Mouse (Mus musculus) embryonic facial prominence, embryonic 14.5 days (tissue): Measurements from ENCODE around the gene Atf7. TPM values are rescaled to one million over a fixed set of nuclear protein-coding genes. Genes with fewer than 3 reads are reported as not detected.

ENCODE experiments used
- ATAC-seq: fragments of 200-750 bp; cut with Nextera tagmentation; 2 replicates; pipeline ENCODE4 v1.8.0; 2017; ENCODE audit warnings: low read depth, moderate number of reproducible peaks, moderate TSS enrichment
- DNase-seq: peaks from one replicate; pipeline ENCODE4 v3.0.0-alpha.2; 2015; ENCODE audit warnings: low spot score
- H3K27ac ChIP-seq: fragments of 300-500 bp; sonication (generic); replicated peaks from 2 replicates; pipeline ENCODE4 v1.5.1; 2014; ENCODE audit warnings: low read depth, mild to moderate bottlenecking, low read length, moderate library complexity
- H3K27me3 ChIP-seq: fragments of 300-500 bp; sonication (generic); replicated peaks from 2 replicates; pipeline ENCODE4 v1.6.1; 2014; ENCODE audit warnings: low read length; ENCODE audit not compliant: control insufficient read depth, insufficient read depth
- H3K36me3 ChIP-seq: fragments of 300-500 bp; sonication (generic); 2 replicates; pipeline ENCODE4 v1.6.1; 2014; ENCODE audit warnings: low read length, mixed read lengths; ENCODE audit not compliant: control insufficient read depth, insufficient read depth
- H3K4me1 ChIP-seq: fragments of 300-500 bp; sonication (generic); 2 replicates; pipeline ENCODE4 v1.6.1; 2014; ENCODE audit warnings: antibody characterized with exemption, low read length; ENCODE audit not compliant: control insufficient read depth, insufficient read depth
- H3K4me2 ChIP-seq: fragments of 300-500 bp; sonication (generic); 2 replicates; pipeline ENCODE4 v1.6.1; 2014; ENCODE audit warnings: low read depth, mild to moderate bottlenecking, low read length, moderate library complexity, mixed read lengths
- H3K4me3 ChIP-seq: fragments of 300-500 bp; sonication (generic); 2 replicates; pipeline ENCODE4 v1.5.1; 2014; ENCODE audit warnings: low read depth, mild to moderate bottlenecking, low read length
- H3K9ac ChIP-seq: fragments of 300-500 bp; sonication (generic); 2 replicates; pipeline ENCODE4 v1.6.1; 2014; ENCODE audit warnings: low read depth, mild to moderate bottlenecking, low read length, moderate library complexity, mixed read lengths
- H3K9me3 ChIP-seq: fragments of 300-500 bp; sonication (generic); 2 replicates; pipeline ENCODE4 v1.6.1; 2016; ENCODE audit warnings: low read length; ENCODE audit not compliant: control insufficient read depth
- WGBS: fragments of 180-500 bp; shearing (Covaris S2); extraction: QIAGEN DNeasy Blood & Tissue Kit; methylation state at CpG from one replicate; pipeline ENCODE4 v1.1.7; 2014; 5-methylcytosine and 5-hydroxymethylcytosine counted together
- polyA plus RNA-seq: library from polyadenylated mRNA; unstranded; fragments of >200 nt; fragmentation: Nextera tagmentation; extraction: Ambion mirVana; gene quantifications from 2 replicates; pipeline ENCODE4 v1.2.1, GENCODE M21; 2014

Atf7 gene
- polyA plus RNA-seq, 1 experiment from 2014 or later, result 43.8 TPM

- no peaks in the 10 kb centered on the region for H3K27me3 ChIP-seq
- H3K9ac ChIP-seq, result no peak overlapping the region
- H3K9me3 ChIP-seq, result no peaks in the 10 kb centered on the region
- no peak for DNase-seq
- no peak overlapping the region for H3K4me2 ChIP-seq
- H3K36me3 ChIP-seq, result no peaks in the 10 kb centered on the region
- no peak overlapping the region for H3K27ac ChIP-seq
- peaks cover 28% of the 10 kb centered on the region for H3K4me1 ChIP-seq
- H3K4me3 ChIP-seq, result no peak overlapping the region
- ATAC-seq, result no peak
- WGBS, result 82% methylated on average over 3 of the region's 3 CpGs
Observed at GRCm38 (mm10) chr15:102513004-102513403, 112.3 kb downstream of the Atf7 start.

- ATAC-seq, result no peak
- Histone ChIP-seq H3K36me3 (0 out of 2 replicates have a peak, but pooled peaks cover 1% of the 10 kb centered on the region), H3K4me2 (no peak overlapping the region), H3K27ac (no peak overlapping the region), H3K4me3 (no peak overlapping the region), H3K4me1 (peaks cover 28% of the 10 kb centered on the region), H3K27me3 (no peaks in the 10 kb centered on the region), H3K9ac (no peak overlapping the region), H3K9me3 (no peaks in the 10 kb centered on the region)
- no peak for DNase-seq
Observed at GRCm38 (mm10) chr15:102512471-102512870, 112.8 kb downstream of the Atf7 start.

GRCm38 (mm10) chr15:102512010-102512409, 113.3 kb downstream of the Atf7 start:
- no peak for ATAC-seq
- 28% methylated on average over 5 of the region's 5 CpGs for WGBS
- H3K27ac ChIP-seq, result peak overlapping the region; percentile 89; the same call in 1 of the 2 replicates

GRCm38 (mm10) chr15:102511285-102511833, 113.9 kb downstream of the Atf7 start:
- no peak for ATAC-seq
- Histone ChIP-seq H3K4me1 (peaks cover 28% of the 10 kb centered on the region), H3K9me3 (no peaks in the 10 kb centered on the region), H3K9ac (peak overlapping the region; percentile 70), H3K4me2 (peak overlapping the region; percentile 86), H3K27ac (peak overlapping the region; percentile 89), H3K4me3 (peak overlapping the region; percentile 68), H3K27me3 (no peaks in the 10 kb centered on the region), H3K36me3 (peaks cover 9% of the 10 kb centered on the region; the same call in 1 of the 2 replicates)
- 6% methylated on average over 5 of the region's 6 CpGs for WGBS
- DNase-seq, result no peak

More at GRCm38 (mm10) chr15:102512010-102512409, 113.3 kb downstream of the Atf7 start:
- Histone ChIP-seq H3K9me3 (no peaks in the 10 kb centered on the region), H3K36me3 (peaks cover 5% of the 10 kb centered on the region; the same call in 1 of the 2 replicates), H3K9ac (no peak overlapping the region), H3K4me2 (no peak overlapping the region), H3K4me3 (no peak overlapping the region), H3K27me3 (no peaks in the 10 kb centered on the region), H3K4me1 (peaks cover 28% of the 10 kb centered on the region)
- DNase-seq, result no peak

GRCm38 (mm10) chr15:102510590-102511284, 114.5 kb downstream of the Atf7 start:
- peak overlapping the region; percentile 86 for H3K4me2 ChIP-seq
- no peaks in the 10 kb centered on the region for H3K27me3 ChIP-seq
- H3K9ac ChIP-seq, result peak overlapping the region; percentile 70
- DNase-seq (peak; percentile 96), ATAC-seq (peak; percentile 94)
- H3K4me3 ChIP-seq, result peak overlapping the region; percentile 68
- peaks cover 23% of the 10 kb centered on the region for H3K4me1 ChIP-seq
- H3K36me3 ChIP-seq, result peaks cover 12% of the 10 kb centered on the region; the same call in 1 of the 2 replicates
- H3K27ac ChIP-seq, result peak overlapping the region; percentile 89
- 2% methylated on average over 28 of the region's 34 CpGs for WGBS
- no peaks in the 10 kb centered on the region for H3K9me3 ChIP-seq

GRCm38 (mm10) chr15:102510110-102510509, 115.2 kb downstream of the Atf7 start:
- H3K9me3 ChIP-seq, result no peaks in the 10 kb centered on the region
- peaks cover 18% of the 10 kb centered on the region for H3K4me1 ChIP-seq
- H3K27ac ChIP-seq, result peak overlapping the region; percentile 89
- DNase-seq (peak; percentile 53), ATAC-seq (peak; percentile 64)
- H3K4me2 ChIP-seq, result peak overlapping the region; percentile 86
- peak overlapping the region; percentile 68 for H3K4me3 ChIP-seq
- H3K27me3 ChIP-seq, result no peaks in the 10 kb centered on the region
- 5% methylated on average over 9 of the region's 9 CpGs for WGBS
- peaks cover 14% of the 10 kb centered on the region; the same call in 1 of the 2 replicates for H3K36me3 ChIP-seq
- peak overlapping the region; percentile 70 for H3K9ac ChIP-seq

GRCm38 (mm10) chr15:102508336-102508735, 116.9 kb downstream of the Atf7 start:
- H3K9ac ChIP-seq, result no peak overlapping the region
- H3K9me3 ChIP-seq, result no peaks in the 10 kb centered on the region
- H3K4me1 ChIP-seq, result peaks cover 18% of the 10 kb centered on the region
- DNase-seq (no peak), ATAC-seq (no peak)
- peaks cover 32% of the 10 kb centered on the region for H3K36me3 ChIP-seq
- 79% methylated on average over 3 of the region's 3 CpGs for WGBS
- no peak overlapping the region for H3K4me3 ChIP-seq
- H3K4me2 ChIP-seq, result no peak overlapping the region
- H3K27me3 ChIP-seq, result no peaks in the 10 kb centered on the region
- H3K27ac ChIP-seq, result no peak overlapping the region

- Histone ChIP-seq H3K27ac (no peak overlapping the region), H3K27me3 (no peaks in the 10 kb centered on the region), H3K4me3 (no peak overlapping the region), H3K4me1 (peaks cover 18% of the 10 kb centered on the region), H3K36me3 (peaks cover 40% of the 10 kb centered on the region), H3K9me3 (no peaks in the 10 kb centered on the region), H3K9ac (no peak overlapping the region), H3K4me2 (no peak overlapping the region)
- no peak for ATAC-seq
- DNase-seq, result no peak
Observed at GRCm38 (mm10) chr15:102507561-102507960, 117.7 kb downstream of the Atf7 start.
